Mouse (Mus musculus): ENCODE data around the gene H2al1m. TPM values are rescaled to one million over a fixed set of nuclear protein-coding genes. Genes with fewer than 3 reads are reported as not detected.

H2al1m gene
- polyA plus RNA-seq, 1 experiment from 2014 or later = not detected

Other genes with a start within 250 kb of the H2al1m start
- not detected in 2 replicates for gene Fthl17f, start 220.7 kb upstream of the H2al1m start, polyA plus RNA-seq (2015; fragmentation: Nextera tagmentation; extraction: Ambion mirVana)
- gene 4930402K13Rik, start 179.2 kb upstream of the H2al1m start, polyA plus RNA-seq (2015; fragmentation: Nextera tagmentation; extraction: Ambion mirVana) = not detected in 2 replicates
- 3.6 and 4.0 TPM in 2 replicates for gene Lancl3, start 83.9 kb upstream of the H2al1m start, polyA plus RNA-seq (2015; fragmentation: Nextera tagmentation; extraction: Ambion mirVana)
- gene Gm14862, start 26.9 kb upstream of the H2al1m start, polyA plus RNA-seq (2015; fragmentation: Nextera tagmentation; extraction: Ambion mirVana) = not detected in 2 replicates
- gene Xk, start 11.0 kb upstream of the H2al1m start, polyA plus RNA-seq (2015; fragmentation: Nextera tagmentation; extraction: Ambion mirVana) = 2.9 and 3.6 TPM in 2 replicates
- gene H2al1k, start 66.9 kb downstream of the H2al1m start, polyA plus RNA-seq (2015; fragmentation: Nextera tagmentation; extraction: Ambion mirVana) = not detected in 2 replicates
- gene Cybb, start 204.0 kb downstream of the H2al1m start, polyA plus RNA-seq (2015; fragmentation: Nextera tagmentation; extraction: Ambion mirVana) = 0.62 and 0.63 TPM in 2 replicates

All from hindbrain, embryonic 13.5 days (tissue).